Mouse (Mus musculus): ENCODE measurements around the gene Glt6d1. TPM values are rescaled to one million over a fixed set of nuclear protein-coding genes. Genes with fewer than 3 reads are reported as not detected.
"Not testable (repeated sequence)": the region's sequence is repeated elsewhere in the genome, so short reads cannot be mapped to it uniquely, and the experiment has no call there.

Glt6d1 gene
- not detected for total RNA-seq (2021)
- long read RNA-seq, experiment 1 = 0 reads
- long read RNA-seq, experiment 2 = 0 reads

GRCm38 (mm10) chr2:25815748-25816147 lies at the start of gene Glt6d1:
Gene Glt6d1 (minus strand): TSS chr2:25815848.
- not testable (repeated sequence) for DNase-seq (ENCODE audit: low spot score in 2 of 2)

GRCm38 (mm10) chr2:25865412-25865811 lies 49.8 kb upstream of the Glt6d1 start:
- DNase-seq (ENCODE audit: low spot score in 2 of 2) = no peak

- DNase-seq (ENCODE audit: low spot score in 2 of 2) = no peak
These were observed 48.6 kb upstream of the Glt6d1 start for GRCm38 (mm10) chr2:25864230-25864629.

DNA sequence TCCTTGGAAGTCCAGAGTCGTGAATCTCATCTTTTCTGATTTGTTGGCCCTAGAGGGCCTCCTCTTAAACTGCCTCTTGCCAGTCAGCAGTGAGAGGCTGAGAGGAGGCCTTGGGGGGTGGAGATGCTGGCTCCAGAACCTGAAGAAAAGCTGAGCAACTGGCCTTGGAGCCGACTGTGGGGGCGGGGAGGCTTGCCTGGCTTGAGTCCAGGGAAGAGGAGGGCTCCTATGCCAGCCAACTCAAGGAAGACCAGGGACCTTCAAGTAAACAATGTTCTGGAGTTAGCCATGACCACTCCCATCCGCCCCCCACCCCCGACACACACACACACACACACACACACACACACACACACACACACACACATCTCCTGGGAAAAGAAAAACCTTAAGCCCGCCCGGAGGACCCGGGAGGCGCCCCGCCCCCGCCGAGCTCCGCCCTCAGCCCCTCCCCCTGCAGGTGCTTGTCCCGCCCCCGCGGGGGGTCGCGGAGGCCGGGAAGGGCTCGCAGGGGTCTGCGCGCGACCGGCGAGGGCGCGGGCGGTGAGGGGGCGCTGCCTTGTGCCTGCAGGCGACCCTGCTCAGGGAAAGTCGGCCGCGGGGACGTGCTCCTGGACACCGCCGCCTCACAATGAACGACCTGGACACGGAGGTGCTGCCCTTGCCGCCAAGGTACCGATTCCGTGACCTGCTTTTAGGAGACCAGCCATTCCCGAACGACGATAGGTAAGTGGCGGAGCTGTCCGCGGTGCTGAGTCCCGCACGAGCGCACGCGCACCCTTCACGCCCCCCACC lies 47.9 kb upstream of the Glt6d1 start, which contains the start of gene Kcnt1:
Kcnt1 (plus strand) TSS at position 398 of the 795 bp plus-strand sequence.
- DNase-seq (ENCODE audit: low spot score in 2 of 2) = no peak

- no peak for DNase-seq (ENCODE audit: low spot score in 2 of 2)
These were observed 47.1 kb upstream of the Glt6d1 start for GRCm38 (mm10) chr2:25862696-25863270.

DNA sequence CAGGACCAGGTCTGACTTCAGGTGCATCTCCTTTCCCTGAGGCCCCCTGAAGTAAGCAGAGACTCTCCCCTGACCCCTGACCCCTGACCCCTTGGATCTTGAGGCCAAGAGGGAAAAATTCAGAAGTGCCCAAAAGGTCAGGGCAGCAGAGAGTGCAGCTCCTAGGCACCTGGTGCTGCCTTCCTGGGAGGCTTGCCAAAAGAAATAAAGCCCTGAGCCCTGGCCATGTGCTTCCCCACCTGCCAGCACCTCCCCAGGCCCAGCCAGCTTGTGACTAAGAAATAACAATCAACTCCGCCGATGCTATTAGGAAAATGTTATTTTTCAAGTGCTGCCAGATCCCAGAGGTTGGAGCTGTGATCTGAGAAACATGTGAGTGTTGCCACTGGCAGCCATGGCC lies 46.4 kb upstream of the Glt6d1 start:
- DNase-seq (ENCODE audit: low spot score in 2 of 2) = no peak

DNA sequence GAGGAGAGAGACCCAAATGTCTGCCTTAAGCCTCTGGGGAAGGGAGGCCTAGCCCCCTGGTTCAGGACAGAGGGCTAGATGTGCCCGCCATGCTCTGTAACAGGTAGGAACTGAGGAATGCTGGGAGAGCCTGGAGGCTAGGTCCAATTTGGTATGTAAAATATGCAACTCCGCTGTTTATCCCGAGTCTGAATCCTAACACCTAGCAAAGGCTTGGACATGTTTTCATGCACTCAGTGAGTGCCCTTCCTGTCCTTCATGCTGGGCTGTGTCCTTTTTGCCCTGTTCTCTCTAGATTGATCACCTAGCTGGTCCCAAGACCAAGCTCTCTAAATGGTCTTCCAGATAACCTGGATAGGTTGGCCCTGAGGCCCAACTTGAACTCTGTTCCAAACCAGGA lies 44.2 kb upstream of the Glt6d1 start:
- DNase-seq (ENCODE audit: low spot score in 2 of 2) = no peak

GRCm38 (mm10) chr2:25853998-25854397 lies 38.4 kb upstream of the Glt6d1 start:
- no peak for DNase-seq (ENCODE audit: low spot score in 2 of 2)

- no peak for DNase-seq (ENCODE audit: low spot score in 2 of 2)
These were observed 37.0 kb upstream of the Glt6d1 start for GRCm38 (mm10) chr2:25852626-25853025.

GRCm38 (mm10) chr2:25850330-25850729 lies 34.7 kb upstream of the Glt6d1 start:
- DNase-seq (ENCODE audit: low spot score in 2 of 2) = peak in 1 of 2 experiments; percentile 38

- no peak for DNase-seq (ENCODE audit: low spot score in 2 of 2)
These were observed 31.6 kb upstream of the Glt6d1 start, which contains the start of gene Sohlh1 for GRCm38 (mm10) chr2:25847226-25847625. Gene Sohlh1 (minus strand): TSS chr2:25847248.

GRCm38 (mm10) chr2:25846516-25846915 lies 30.9 kb upstream of the Glt6d1 start:
- no peak for DNase-seq (ENCODE audit: low spot score in 2 of 2)

GRCm38 (mm10) chr2:25844097-25844496 lies 28.4 kb upstream of the Glt6d1 start:
- no peak for DNase-seq (ENCODE audit: low spot score in 2 of 2)

GRCm38 (mm10) chr2:25842758-25843157 lies 27.1 kb upstream of the Glt6d1 start:
- no peak for DNase-seq (ENCODE audit: low spot score in 2 of 2)

DNA sequence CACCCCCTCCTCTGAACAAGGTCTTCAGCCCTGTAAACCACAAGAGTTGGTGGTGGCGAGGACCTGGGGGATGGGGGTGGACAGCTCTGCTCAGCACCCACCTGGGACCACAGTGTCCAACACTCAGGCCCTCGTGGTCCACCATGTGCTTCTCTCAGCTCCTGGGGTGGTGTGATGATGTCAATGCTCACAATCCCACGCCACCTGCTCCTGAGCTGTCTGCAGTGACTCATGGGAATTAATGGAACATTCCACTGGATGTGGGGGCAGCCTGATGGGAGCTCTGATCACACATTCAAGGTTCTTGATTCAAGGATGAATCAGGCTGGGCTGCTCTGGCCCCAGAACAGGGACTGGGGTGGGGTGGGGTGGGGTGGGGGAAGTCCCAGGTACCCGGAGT lies 26.5 kb upstream of the Glt6d1 start:
- no peak for DNase-seq (ENCODE audit: low spot score in 2 of 2)

DNA sequence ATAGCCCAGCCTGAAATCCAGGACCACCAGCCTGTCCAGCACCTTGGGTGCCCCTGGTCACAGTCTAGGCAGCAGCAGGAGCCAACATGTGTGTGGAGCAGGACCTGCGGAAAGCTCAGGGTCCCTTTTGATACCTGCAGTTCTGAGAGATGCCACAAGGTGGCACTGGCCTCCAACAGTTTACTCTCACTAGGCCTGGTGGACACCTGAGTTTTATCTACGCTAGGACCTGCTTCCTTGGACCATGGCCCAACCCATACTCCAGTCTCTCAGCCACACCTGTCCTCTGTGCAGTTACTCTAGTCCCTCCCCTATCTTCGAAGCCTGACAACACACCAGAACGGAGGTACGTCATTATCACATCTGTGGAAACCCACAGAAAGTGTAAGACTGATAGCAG lies 20.6 kb upstream of the Glt6d1 start:
- DNase-seq (ENCODE audit: low spot score in 2 of 2) = peak; percentile 53 to 56

DNA sequence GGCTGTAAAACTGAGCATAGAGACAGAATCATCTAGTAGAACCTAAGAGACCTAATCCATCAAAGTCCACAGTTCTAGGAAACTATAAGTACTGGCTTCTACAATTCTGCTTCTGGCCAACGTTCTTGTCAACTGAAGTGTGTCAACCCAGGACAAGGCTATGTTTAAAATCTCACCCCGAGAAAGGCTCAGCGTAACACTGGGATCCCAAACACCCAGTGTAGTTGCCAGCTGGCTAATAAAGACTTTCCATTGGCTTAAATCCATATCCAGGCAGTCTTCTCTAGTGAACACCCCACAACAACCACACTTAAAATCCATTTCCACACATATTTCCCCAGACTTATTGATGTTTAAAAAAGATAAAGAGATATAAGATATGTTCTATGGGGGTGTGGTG lies 15.1 kb upstream of the Glt6d1 start:
- DNase-seq (ENCODE audit: low spot score in 2 of 2) = no peak

GRCm38 (mm10) chr2:25828344-25828947 lies 12.8 kb upstream of the Glt6d1 start:
- DNase-seq (ENCODE audit: low spot score in 2 of 2) = no peak

DNA sequence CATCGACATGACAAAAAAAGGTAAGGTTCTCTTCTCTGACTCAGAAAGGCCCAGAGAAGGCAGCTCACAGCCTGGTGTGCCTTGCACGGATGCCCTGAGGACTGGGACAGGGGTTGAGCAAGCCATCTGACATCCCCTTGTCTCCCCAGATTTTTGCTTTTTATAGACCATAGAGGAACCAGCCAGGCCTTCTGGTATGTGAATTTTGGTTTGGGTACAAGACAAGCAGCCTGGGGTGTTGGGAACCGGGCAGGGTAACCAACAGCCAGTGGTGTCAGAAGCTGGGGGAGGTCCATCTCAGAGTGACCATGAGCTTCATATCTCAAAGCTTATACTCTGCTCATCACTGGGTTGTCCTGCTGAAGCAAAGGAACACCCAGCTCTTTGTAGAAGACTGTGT lies 9.1 kb upstream of the Glt6d1 start:
- no peak for DNase-seq (ENCODE audit: low spot score in 2 of 2)

GRCm38 (mm10) chr2:25822806-25823205 lies 7.2 kb upstream of the Glt6d1 start, which contains the start of gene Lcn9:
Gene Lcn9 (plus strand): TSS chr2:25823153.
- no peak for DNase-seq (ENCODE audit: low spot score in 2 of 2)

GRCm38 (mm10) chr2:25813364-25813763 lies 2.3 kb downstream of the Glt6d1 start:
- no peak for DNase-seq (ENCODE audit: low spot score in 2 of 2)

- DNase-seq (ENCODE audit: low spot score in 2 of 2) = no peak
These were observed 3.9 kb downstream of the Glt6d1 start for GRCm38 (mm10) chr2:25811711-25812110.
